Mouse (Mus musculus) heart, embryonic 14.5 days (tissue): Measurements from ENCODE around the gene Sars. TPM values are rescaled to one million over a fixed set of nuclear protein-coding genes. Genes with fewer than 3 reads are reported as not detected.
A peak's percentile ranks its signal among the peaks of the same experiment; 100 is the strongest.

Experiments used
- ATAC-seq: fragments of 200-750 bp; cut with Nextera tagmentation; 2 replicates; pipeline ENCODE4 v1.8.0; 2017; ENCODE audit warnings: low read depth, moderate TSS enrichment; ENCODE audit not compliant: insufficient number of reproducible peaks, insufficient read depth, low FRiP score
- H3K27ac ChIP-seq, 2 experiments: fragments of 200-500 bp in 1 of 2; fragments of 300-500 bp in 1 of 2; sonication (generic) in 1 of 2; replicated peaks in 1 of 2; 2 replicates each; pipeline ENCODE4 v1.5.1; 2012 to 2014; ENCODE audit warnings: low read depth in 2 of 2, low read length in 2 of 2, control low read depth in 1 of 2, mild to moderate bottlenecking in 1 of 2, mixed read lengths in 1 of 2; ENCODE audit not compliant: control insufficient read depth in 1 of 2, insufficient read depth in 1 of 2
- H3K27me3 ChIP-seq: fragments of 300-500 bp; sonication (generic); 2 replicates; pipeline ENCODE4 v1.6.1; 2014; ENCODE audit warnings: mild to moderate bottlenecking, low read length, control low read depth; ENCODE audit not compliant: control insufficient read depth, insufficient read depth
- H3K36me3 ChIP-seq: fragments of 300-500 bp; sonication (generic); 2 replicates; pipeline ENCODE4 v1.6.1; 2014; ENCODE audit warnings: mild to moderate bottlenecking, control low read depth, low read length, mixed read lengths; ENCODE audit not compliant: control insufficient read depth, insufficient read depth
- H3K4me1 ChIP-seq, 2 experiments: fragments of 200-500 bp in 1 of 2; fragments of 300-500 bp in 1 of 2; sonication (generic) in 1 of 2; 2 replicates each; pipeline ENCODE4 v1.6.1; 2012 to 2014; ENCODE audit warnings: low read length in 2 of 2, control low read depth in 1 of 2, mixed read lengths in 1 of 2; ENCODE audit not compliant: control insufficient read depth in 2 of 2, insufficient read depth in 2 of 2
- H3K4me2 ChIP-seq: fragments of 300-500 bp; sonication (generic); 2 replicates; pipeline ENCODE4 v1.6.1; 2014; ENCODE audit warnings: mild to moderate bottlenecking, low read length
- H3K4me3 ChIP-seq, 2 experiments: fragments of 200-500 bp in 1 of 2; fragments of 300-500 bp in 1 of 2; sonication (generic) in 1 of 2; 2 replicates each; pipeline ENCODE4 v1.5.1; 2012 to 2014; ENCODE audit warnings: low read length in 2 of 2, mild to moderate bottlenecking in 2 of 2, control low read depth in 1 of 2, low read depth in 1 of 2, moderate library complexity in 1 of 2; ENCODE audit not compliant: control insufficient read depth in 1 of 2, insufficient read depth in 1 of 2
- H3K9ac ChIP-seq: fragments of 300-500 bp; sonication (generic); 2 replicates; pipeline ENCODE4 v1.6.1; 2014; ENCODE audit warnings: mild to moderate bottlenecking, low read length
- H3K9me3 ChIP-seq: fragments of 300-500 bp; sonication (generic); 2 replicates; pipeline ENCODE4 v1.6.1; 2016; ENCODE audit warnings: low read length, control low read depth; ENCODE audit not compliant: control insufficient read depth
- WGBS: fragments of 180-500 bp; shearing (Covaris S2); extraction: QIAGEN DNeasy Blood & Tissue Kit; methylation state at CpG from one replicate; pipeline ENCODE4 v1.1.7; 2014; 5-methylcytosine and 5-hydroxymethylcytosine counted together
- polyA plus RNA-seq: library from polyadenylated mRNA; unstranded; fragments of >200 nt; fragmentation: Nextera tagmentation; extraction: Ambion mirVana; gene quantifications from 2 replicates; pipeline ENCODE4 v1.2.1, GENCODE M21; 2014

The Sars gene
- polyA plus RNA-seq, 1 experiment from 2014 or later = 84.5 TPM

DNA sequence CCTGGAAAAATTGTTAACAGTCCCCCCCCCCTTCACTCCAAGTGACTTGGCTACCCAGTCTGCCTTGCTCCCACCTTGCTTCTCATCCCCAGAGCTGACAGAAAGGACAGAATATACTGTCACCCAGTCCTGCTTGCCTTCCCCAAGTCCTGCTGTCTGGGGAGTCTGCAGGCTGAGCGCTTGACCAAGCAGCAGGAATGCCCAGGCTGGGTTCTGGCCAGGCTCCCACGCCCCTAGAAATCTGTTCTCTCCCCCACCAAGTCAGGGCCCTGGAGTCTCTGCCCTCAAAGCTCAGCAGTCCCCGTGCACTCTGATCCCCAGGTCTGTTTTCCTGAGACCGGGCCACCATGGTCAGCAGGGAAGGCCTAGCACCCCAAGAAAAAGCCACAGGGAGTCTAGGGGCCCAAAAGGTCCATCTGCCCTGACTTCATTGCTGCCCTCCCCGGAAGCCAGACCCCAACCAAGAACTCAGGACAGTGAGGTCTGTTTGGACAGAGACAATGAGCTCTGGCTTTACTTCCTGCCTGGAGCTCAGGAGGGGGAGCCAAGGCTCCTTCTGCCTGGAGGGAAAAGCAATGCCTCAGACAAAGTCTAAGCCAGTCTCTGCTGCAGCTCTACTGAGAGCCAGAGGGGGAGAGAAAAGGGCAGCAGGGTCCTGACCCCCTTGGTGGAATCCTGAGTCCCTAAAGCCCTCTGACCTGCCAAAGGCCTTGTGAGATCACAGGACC lies 33.8 kb downstream of the Sars start:
- H3K27ac ChIP-seq = peak overlapping the region in 1 of 2 experiments; percentile 28; a peak in 1 of 4 replicates
- H3K36me3 ChIP-seq = 0 out of 2 replicates have a peak, but pooled peaks cover 5% of the 10 kb centered on the region
- peak overlapping the region; percentile 25 for H3K9ac ChIP-seq
- H3K4me2 ChIP-seq = no peak overlapping the region
- H3K9me3 ChIP-seq = peaks cover 6% of the 10 kb centered on the region; the same call in 1 of the 2 replicates
- H3K4me3 ChIP-seq = no peak overlapping the region
- H3K4me1 ChIP-seq = peaks cover 3 to 9% of the 10 kb centered on the region in 2 experiments; a peak in 2 of 4 replicates
- H3K27me3 ChIP-seq = peaks cover 11% of the 10 kb centered on the region
- no peak for ATAC-seq
- WGBS = 62% methylated on average over 5 of the region's 5 CpGs

DNA sequence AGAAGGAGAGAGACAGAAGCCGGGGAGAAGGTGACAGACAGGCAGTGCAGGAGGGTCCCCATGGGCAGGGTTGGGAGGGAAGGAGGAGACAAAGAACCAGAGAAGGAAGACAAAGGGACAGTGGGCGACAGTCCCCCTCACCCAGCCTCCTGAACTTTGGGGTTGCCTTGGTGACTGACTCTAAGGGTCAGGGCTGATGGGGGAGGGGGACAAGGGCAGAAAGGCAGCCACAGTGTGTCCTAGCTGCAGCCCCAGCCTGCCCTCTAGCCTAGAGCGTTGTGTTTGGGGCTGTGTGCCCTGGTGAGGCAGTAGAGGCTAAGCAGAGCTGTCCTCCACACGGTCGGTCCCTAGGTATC lies 34.7 kb downstream of the Sars start:
- Histone ChIP-seq H3K4me2 (no peak overlapping the region), H3K9ac (no peak overlapping the region), H3K27me3 (peaks cover 9% of the 10 kb centered on the region; the same call in 1 of the 2 replicates), H3K4me1 (peaks cover 3 to 9% of the 10 kb centered on the region in 2 experiments; a peak in 2 of 4 replicates), H3K4me3 (no peak overlapping the region), H3K27ac (no peak overlapping the region), H3K9me3 (peaks cover 6% of the 10 kb centered on the region; the same call in 1 of the 2 replicates), H3K36me3 (0 out of 2 replicates have a peak, but pooled peaks cover 5% of the 10 kb centered on the region)
- WGBS = 49% methylated on average over 5 of the region's 5 CpGs
- no peak for ATAC-seq

DNA sequence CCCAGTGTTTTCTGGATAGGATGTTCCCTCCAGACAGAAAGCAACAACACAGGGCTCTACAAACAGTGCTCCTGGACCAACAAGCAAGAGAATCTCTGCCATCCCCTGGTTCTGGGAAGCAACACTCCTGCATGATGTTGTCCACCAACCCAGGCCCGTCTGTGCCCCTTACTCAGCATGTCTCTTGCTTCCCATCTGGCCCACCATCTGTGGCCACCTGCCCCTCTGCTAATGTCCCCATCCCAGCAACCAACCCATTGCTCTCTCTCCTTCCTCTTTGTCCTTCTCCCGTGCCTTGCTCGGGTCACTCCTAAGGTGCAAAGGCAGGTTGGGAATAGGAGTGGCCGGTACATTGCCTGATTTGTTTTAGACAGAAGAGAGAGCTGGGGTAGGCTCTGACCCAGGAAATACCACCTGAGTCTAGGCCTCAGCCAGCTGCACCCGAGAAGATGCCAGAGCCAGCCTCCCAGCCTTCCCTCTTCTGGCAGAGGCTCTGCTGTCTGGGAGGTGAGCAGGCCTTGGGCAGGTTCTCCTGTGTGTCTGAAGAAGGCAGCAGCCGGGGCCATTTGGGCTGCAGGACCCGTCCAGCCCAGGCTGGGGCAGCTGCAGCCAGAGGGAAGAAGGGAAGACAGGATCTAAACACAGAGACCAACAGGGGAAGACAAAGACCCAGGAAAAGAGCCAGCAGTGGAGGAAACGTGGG lies 35.2 kb downstream of the Sars start:
- Histone ChIP-seq H3K4me3 (no peak overlapping the region), H3K4me1 (peaks cover 0 to 4% of the 10 kb centered on the region in 2 experiments; a peak in 2 of 4 replicates), H3K27ac (no peak overlapping the region), H3K27me3 (peaks cover 6% of the 10 kb centered on the region; the same call in 1 of the 2 replicates), H3K9me3 (peaks cover 6% of the 10 kb centered on the region; the same call in 1 of the 2 replicates), H3K4me2 (no peak overlapping the region), H3K9ac (no peak overlapping the region), H3K36me3 (0 out of 2 replicates have a peak, but pooled peaks cover 5% of the 10 kb centered on the region)
- 60% methylated on average over 8 of the region's 8 CpGs for WGBS
- ATAC-seq = no peak

DNA sequence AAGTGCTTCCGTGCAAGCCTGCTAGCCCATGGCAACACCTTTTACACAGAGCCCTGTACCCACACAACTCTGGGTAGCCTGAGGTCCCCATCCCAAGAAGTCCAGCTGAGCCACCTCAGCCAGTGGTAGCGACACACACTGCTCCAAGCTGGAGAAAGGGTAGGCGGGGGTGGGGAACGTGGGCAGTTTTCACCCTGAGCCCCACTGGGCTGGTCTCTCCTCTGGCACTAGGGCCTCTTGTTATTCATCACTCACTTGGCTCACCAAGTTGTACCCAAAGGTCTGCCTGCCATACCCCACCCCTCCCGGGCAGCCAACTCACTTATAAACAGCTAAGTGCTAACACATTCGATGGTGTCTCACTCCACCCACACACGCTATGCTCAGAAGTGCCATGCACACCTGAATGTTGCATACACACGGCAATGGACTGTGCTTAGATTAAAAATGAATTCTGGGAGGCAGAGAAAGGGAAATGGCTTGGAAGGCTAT lies 36.4 kb downstream of the Sars start:
- 84% methylated on average over 8 of the region's 8 CpGs for WGBS
- Histone ChIP-seq H3K4me2 (no peak overlapping the region), H3K27me3 (0 out of 2 replicates have a peak, but pooled peaks cover 4% of the 10 kb centered on the region)

DNA sequence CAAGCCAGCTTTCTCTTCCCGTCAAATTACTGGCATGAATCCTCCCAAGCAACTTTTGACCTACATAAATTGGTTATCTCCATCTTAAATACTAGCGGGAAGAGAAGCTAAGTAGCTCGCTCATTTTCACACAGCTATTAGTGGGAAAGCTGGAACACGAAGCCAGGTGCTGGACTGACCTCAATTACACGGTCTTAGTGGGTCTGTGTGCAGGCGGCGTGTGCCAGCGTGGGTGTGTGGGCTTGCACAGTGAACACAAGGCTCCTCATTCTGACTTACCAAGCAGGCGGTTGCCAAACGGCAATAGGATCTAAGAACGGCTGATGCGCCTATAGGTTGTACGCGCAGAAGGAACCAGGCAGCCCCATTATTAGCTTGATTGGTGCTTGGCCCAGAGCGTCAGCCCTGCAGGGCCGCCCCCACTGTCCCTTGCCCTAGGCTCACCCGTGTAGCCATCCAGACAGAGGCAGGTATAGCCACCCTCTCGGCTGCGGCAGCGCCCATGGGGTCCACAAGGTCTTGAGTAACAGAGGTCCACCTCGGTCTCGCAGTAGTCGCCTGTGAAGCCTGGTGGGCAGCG lies 38.6 kb downstream of the Sars start:
- ATAC-seq = no peak
- no peak overlapping the region for H3K9ac ChIP-seq
- no peak overlapping the region for H3K4me2 ChIP-seq
- H3K27ac ChIP-seq = no peak overlapping the region
- H3K4me1 ChIP-seq = peaks cover 0 to under 1% of the 10 kb centered on the region in 2 experiments; a peak in 2 of 4 replicates
- no peak overlapping the region for H3K4me3 ChIP-seq
- WGBS = 85% methylated on average over 24 of the region's 24 CpGs
- 0 out of 2 replicates have a peak, but pooled peaks cover 4% of the 10 kb centered on the region for H3K27me3 ChIP-seq
- no peaks in the 10 kb centered on the region for H3K36me3 ChIP-seq
- H3K9me3 ChIP-seq = no peaks in the 10 kb centered on the region

More for the DNA sequence above, 36.4 kb downstream of the Sars start:
- peaks cover 0 to 4% of the 10 kb centered on the region in 2 experiments; a peak in 2 of 4 replicates for H3K4me1 ChIP-seq
- 0 out of 2 replicates have a peak, but pooled peaks cover 3% of the 10 kb centered on the region for H3K36me3 ChIP-seq
- H3K9ac ChIP-seq = no peak overlapping the region
- H3K27ac ChIP-seq = no peak overlapping the region
- ATAC-seq = no peak
- no peak overlapping the region for H3K4me3 ChIP-seq
- peaks cover 4% of the 10 kb centered on the region; the same call in 1 of the 2 replicates for H3K9me3 ChIP-seq

DNA sequence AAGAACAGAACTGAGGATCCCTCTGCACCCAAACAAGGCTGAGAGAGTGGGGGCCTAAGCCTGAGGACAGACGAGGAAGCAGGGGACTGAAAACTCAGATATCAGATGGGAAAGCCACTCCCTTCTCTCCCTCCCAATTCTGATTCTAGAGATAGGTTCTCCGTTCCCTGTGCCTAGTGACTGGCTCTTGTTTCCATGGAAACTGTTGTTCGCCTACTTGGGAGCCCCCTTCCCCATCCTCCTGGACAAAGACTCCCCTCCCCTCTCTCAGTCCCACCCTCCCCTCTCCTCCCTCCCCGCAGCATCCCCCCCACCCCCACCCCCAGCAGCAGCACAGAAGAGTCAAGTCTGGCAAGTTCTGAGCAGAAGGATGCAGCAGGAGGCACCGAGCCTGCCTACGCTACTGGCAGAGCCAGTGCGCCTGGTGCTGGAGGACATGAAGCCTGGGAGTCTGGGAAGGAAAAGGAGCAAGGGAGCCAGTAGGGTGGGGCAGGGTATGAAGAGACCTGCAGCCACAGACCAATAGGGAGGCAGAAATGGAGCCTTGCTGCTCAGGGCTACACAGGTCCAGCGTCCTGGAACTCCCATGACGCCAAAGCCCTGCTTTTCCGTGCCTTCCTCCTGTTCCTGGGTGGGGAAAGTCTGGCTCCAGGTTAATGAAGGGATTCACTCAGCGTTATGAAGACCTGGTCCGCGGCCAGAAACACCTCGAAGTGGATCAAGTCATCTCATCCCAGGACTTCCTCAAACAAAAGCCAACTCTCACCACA lies 39.3 kb downstream of the Sars start:
- Histone ChIP-seq H3K36me3 (no peaks in the 10 kb centered on the region), H3K9me3 (no peaks in the 10 kb centered on the region), H3K4me2 (no peak overlapping the region), H3K4me1 (no peaks in the 10 kb centered on the region; a peak in 1 of 4 replicates), H3K9ac (no peak overlapping the region), H3K27ac (no peak overlapping the region), H3K27me3 (0 out of 2 replicates have a peak, but pooled peaks cover 4% of the 10 kb centered on the region), H3K4me3 (no peak overlapping the region)
- ATAC-seq = no peak
- 43% methylated on average over 14 of the region's 14 CpGs for WGBS
